Mouse (Mus musculus): Measurements from ENCODE around the gene Lsm3.

DNA sequence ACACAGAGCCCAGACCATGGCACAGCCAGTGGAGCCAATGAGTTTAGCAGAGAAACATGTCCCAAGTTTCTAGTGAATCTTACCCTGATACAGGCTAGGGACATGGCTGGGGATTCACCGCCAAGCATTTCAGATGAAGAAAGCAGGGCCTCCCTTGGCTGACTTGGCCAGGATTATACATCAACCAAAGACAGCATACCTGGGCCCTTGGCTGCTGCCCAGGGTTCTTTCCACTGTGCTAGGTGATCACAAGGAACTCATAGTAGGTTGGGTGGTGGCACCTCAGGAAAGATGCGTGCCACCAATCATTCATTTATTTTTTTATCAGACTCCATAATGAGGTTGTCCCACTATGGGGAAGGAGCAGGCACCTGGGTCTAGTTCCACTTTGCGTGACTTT is 44.5 kb downstream of the Lsm3 start:
- TF ChIP-seq GATA1 (IDR thresholded peaks at IDR 0.05; ENCODE audit: borderline replicate concordance, low read length) (no peak), FLI1 (IDR thresholded peaks at IDR 0.05; ENCODE audit: low read length) (no peak)

All from megakaryocyte, embryonic 14.5 days (primary cell).